Mouse (Mus musculus) hindbrain, embryonic 13.5 days (tissue): Measurements from ENCODE around the gene Ak8. TPM values are rescaled to one million over a fixed set of nuclear protein-coding genes. Genes with fewer than 3 reads are reported as not detected.

Source experiments
- ATAC-seq: fragments of 200-750 bp; cut with Nextera tagmentation; 2 replicates; pipeline ENCODE4 v1.8.0; 2017; ENCODE audit warnings: moderate TSS enrichment; ENCODE audit not compliant: low FRiP score
- H3K27ac ChIP-seq: fragments of 300-500 bp; sonication (generic); 2 replicates; pipeline ENCODE4 v1.5.1; 2015; ENCODE audit warnings: inconsistent platforms, mild to moderate bottlenecking, moderate library complexity
- H3K27me3 ChIP-seq: fragments of 300-500 bp; sonication (generic); 2 replicates; pipeline ENCODE4 v1.6.1; 2015; ENCODE audit warnings: mild to moderate bottlenecking, inconsistent platforms
- H3K36me3 ChIP-seq: fragments of 300-500 bp; sonication (generic); 2 replicates; pipeline ENCODE4 v1.6.1; 2015; ENCODE audit warnings: mild to moderate bottlenecking, inconsistent platforms
- H3K4me1 ChIP-seq: fragments of 300-500 bp; sonication (generic); replicated peaks from 2 replicates; pipeline ENCODE4 v1.6.1; 2015; ENCODE audit warnings: inconsistent platforms
- H3K4me2 ChIP-seq: fragments of 300-500 bp; sonication (generic); 2 replicates; pipeline ENCODE4 v1.6.1; 2015; ENCODE audit warnings: inconsistent platforms, mild to moderate bottlenecking, moderate library complexity
- H3K4me3 ChIP-seq: fragments of 300-500 bp; sonication (generic); 2 replicates; pipeline ENCODE4 v1.5.1; 2015; ENCODE audit warnings: mild to moderate bottlenecking, inconsistent platforms
- H3K9ac ChIP-seq: fragments of 300-500 bp; sonication (generic); 2 replicates; pipeline ENCODE4 v1.6.1; 2015; ENCODE audit warnings: mild to moderate bottlenecking, inconsistent platforms
- H3K9me3 ChIP-seq: fragments of 300-500 bp; sonication (generic); 2 replicates; pipeline ENCODE4 v1.6.1; 2016; ENCODE audit warnings: inconsistent platforms
- WGBS: fragments of 180-500 bp; shearing (Covaris S2); methylation state at CpG from one replicate; pipeline ENCODE4 v1.1.7; 2015; 5-methylcytosine and 5-hydroxymethylcytosine counted together
- polyA plus RNA-seq: library from polyadenylated mRNA; unstranded; fragments of >200 nt; fragmentation: Nextera tagmentation; extraction: Ambion mirVana; gene quantifications from 2 replicates; pipeline ENCODE4 v1.2.1, GENCODE M21; 2015

Gene Ak8
- polyA plus RNA-seq, result 1.9 and 2.3 TPM in 2 replicates

DNA sequence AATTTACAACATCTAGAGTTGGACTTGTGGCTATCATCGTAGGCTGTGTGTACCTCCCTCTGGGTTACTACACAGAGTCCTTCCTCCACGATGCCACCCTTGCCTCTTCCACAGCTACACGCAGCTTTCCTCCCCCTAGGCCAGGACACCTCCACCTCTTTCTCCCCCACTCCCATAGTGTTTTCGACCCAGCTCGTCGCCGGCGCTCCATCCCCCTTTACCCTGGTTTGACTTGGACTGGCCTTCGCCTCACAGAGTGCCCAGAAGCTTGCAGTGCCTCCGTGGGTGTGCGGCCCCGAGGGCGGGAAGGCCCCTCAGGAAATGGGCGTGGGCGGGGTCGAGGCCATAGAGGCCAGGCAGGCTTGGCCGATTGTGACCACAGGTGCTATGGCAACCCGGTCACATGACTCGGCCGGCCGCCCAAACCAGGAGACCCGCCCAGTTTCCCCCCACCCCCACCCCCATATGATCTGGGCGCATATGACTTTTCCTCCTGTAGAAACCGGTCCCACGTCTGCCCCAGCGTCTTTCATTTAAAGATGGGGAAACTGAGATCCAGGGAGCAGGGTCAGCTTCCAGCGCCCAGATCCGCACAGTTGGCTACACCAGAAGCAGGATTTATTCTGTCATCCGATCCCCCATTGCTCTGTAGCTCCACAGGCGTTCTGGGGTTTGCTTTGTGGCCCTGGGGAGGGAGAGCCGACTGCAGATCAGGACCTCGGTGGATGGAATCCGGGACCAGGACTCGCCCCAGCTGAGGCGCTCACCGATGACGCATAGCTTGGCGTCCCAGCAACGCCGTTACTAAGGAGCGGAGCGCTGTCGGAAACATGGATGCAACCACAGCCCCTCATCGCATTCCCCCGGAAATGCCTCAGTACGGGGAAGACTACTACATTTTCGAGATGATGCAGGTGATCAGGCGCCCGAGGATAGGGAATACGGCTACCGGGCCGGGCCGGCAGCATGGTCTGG, at the start of gene Ak8, which contains the start of gene Spaca9:
Gene Ak8 (plus strand): TSS at position 804 of the 975 bp plus-strand sequence.
Gene Spaca9 (minus strand): TSS at position 367 of the 975 bp plus-strand sequence.
- Histone ChIP-seq H3K27ac (peak within 1 kb of the TSS; percentile 74), H3K4me3 (peak within 1 kb of the TSS; percentile 65), H3K4me1 (peaks cover 22% of the 10 kb centered on the region), H3K4me2 (peak within 1 kb of the TSS; percentile 93), H3K36me3 (no peaks in the 10 kb centered on the region), H3K9ac (peak within 1 kb of the TSS; percentile 77), H3K9me3 (no peaks in the 10 kb centered on the region), H3K27me3 (peaks cover 23% of the 10 kb centered on the region)
- 1% methylated on average over 53 of the region's 53 CpGs for WGBS
- peak; percentile 89 for ATAC-seq

DNA sequence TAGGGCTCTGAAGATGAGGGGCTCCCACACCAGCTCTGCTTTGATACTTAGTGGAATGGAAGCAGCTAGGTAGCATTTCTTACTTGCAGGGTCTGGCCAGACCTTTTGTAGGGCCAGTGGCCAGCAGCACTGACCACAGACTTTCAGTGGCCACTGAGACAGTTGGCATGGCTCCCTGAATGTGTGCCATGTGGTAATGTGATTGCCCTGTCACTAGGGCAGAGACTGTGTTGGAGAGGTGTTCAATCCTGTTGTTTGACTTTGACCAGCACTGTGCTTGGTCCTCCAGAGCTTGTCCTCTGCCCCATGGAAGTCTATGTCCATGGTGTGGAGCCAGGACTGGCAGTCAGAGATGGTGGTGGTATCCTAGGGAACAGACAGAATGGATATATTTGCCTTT, 49.4 kb upstream of the Ak8 start:
- Histone ChIP-seq H3K36me3 (peaks cover 12% of the 10 kb centered on the region), H3K4me1 (0 out of 2 replicates have a peak, but pooled peaks cover 3% of the 10 kb centered on the region), H3K9ac (no peak overlapping the region), H3K4me2 (no peak overlapping the region), H3K4me3 (no peak overlapping the region), H3K27me3 (no peaks in the 10 kb centered on the region), H3K27ac (no peak overlapping the region), H3K9me3 (no peaks in the 10 kb centered on the region)
- no peak for ATAC-seq

GRCm38 (mm10) chr2:28653351-28653750, 46.6 kb upstream of the Ak8 start:
- H3K27ac ChIP-seq, result no peak overlapping the region
- no peak for ATAC-seq
- no peaks in the 10 kb centered on the region for H3K4me1 ChIP-seq
- no peak overlapping the region for H3K4me3 ChIP-seq
- H3K9me3 ChIP-seq, result no peaks in the 10 kb centered on the region
- no peaks in the 10 kb centered on the region for H3K27me3 ChIP-seq
- WGBS, result 97% methylated on average over 7 of the region's 7 CpGs
- peaks cover 32% of the 10 kb centered on the region for H3K36me3 ChIP-seq
- H3K9ac ChIP-seq, result no peak overlapping the region
- H3K4me2 ChIP-seq, result no peak overlapping the region

DNA sequence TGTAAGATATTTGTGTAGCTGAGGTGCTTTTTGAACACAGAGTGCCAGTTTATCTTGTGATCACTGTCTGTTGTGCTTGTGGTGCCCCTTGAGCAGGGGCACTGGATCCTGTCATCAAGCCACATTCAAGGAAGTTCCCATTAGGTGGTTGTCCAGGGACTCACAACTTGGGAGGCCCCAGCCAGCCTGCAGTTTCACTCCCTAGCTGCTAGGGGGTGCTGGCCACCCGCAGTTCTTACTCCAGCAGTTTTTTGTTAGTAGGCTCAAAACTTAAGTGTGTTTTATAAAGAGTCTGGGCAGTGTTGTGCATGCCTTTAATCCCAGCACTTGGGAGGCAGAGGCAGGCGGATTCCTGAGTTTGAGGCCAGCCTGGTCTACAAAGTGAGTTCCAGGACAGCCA, 45.7 kb upstream of the Ak8 start:
- Histone ChIP-seq H3K4me1 (no peaks in the 10 kb centered on the region), H3K27ac (no peak overlapping the region), H3K4me3 (no peak overlapping the region), H3K36me3 (peaks cover 41% of the 10 kb centered on the region), H3K9ac (no peak overlapping the region), H3K27me3 (no peaks in the 10 kb centered on the region), H3K4me2 (no peak overlapping the region), H3K9me3 (no peaks in the 10 kb centered on the region)
- no peak for ATAC-seq
- 63% methylated on average over 2 of the region's 2 CpGs for WGBS

GRCm38 (mm10) chr2:28656216-28656615, 43.7 kb upstream of the Ak8 start:
- H3K27ac ChIP-seq, result no peak overlapping the region
- no peak for ATAC-seq
- no peaks in the 10 kb centered on the region for H3K9me3 ChIP-seq
- H3K4me1 ChIP-seq, result no peaks in the 10 kb centered on the region
- 85% methylated on average over 8 of the region's 8 CpGs for WGBS
- H3K9ac ChIP-seq, result no peak overlapping the region
- no peaks in the 10 kb centered on the region for H3K27me3 ChIP-seq
- H3K4me3 ChIP-seq, result no peak overlapping the region
- H3K36me3 ChIP-seq, result peaks cover 60% of the 10 kb centered on the region
- H3K4me2 ChIP-seq, result no peak overlapping the region

- H3K36me3 ChIP-seq, result peaks cover 98% of the 10 kb centered on the region
- ATAC-seq, result no peak
- no peaks in the 10 kb centered on the region for H3K27me3 ChIP-seq
- H3K9me3 ChIP-seq, result no peaks in the 10 kb centered on the region
- no peak overlapping the region for H3K27ac ChIP-seq
- 94% methylated on average over 3 of the region's 3 CpGs for WGBS
- H3K4me3 ChIP-seq, result no peak overlapping the region
- H3K4me1 ChIP-seq, result no peaks in the 10 kb centered on the region
- H3K9ac ChIP-seq, result no peak overlapping the region
- no peak overlapping the region for H3K4me2 ChIP-seq
Observed at GRCm38 (mm10) chr2:28662891-28663290, 37.1 kb upstream of the Ak8 start.

- no peaks in the 10 kb centered on the region for H3K27me3 ChIP-seq
- WGBS, result 92% methylated on average over 3 of the region's 3 CpGs
- H3K9ac ChIP-seq, result no peak overlapping the region
- no peak overlapping the region for H3K4me2 ChIP-seq
- no peak overlapping the region for H3K4me3 ChIP-seq
- H3K9me3 ChIP-seq, result no peaks in the 10 kb centered on the region
- H3K27ac ChIP-seq, result no peak overlapping the region
- ATAC-seq, result no peak
- H3K36me3 ChIP-seq, result peaks cover 99% of the 10 kb centered on the region
- H3K4me1 ChIP-seq, result no peaks in the 10 kb centered on the region
Observed at GRCm38 (mm10) chr2:28665818-28666217, 34.1 kb upstream of the Ak8 start.

- Histone ChIP-seq H3K4me1 (no peaks in the 10 kb centered on the region), H3K9ac (no peak overlapping the region), H3K9me3 (no peaks in the 10 kb centered on the region), H3K27me3 (no peaks in the 10 kb centered on the region), H3K4me2 (no peak overlapping the region), H3K36me3 (peaks cover 97% of the 10 kb centered on the region), H3K27ac (no peak overlapping the region), H3K4me3 (no peak overlapping the region)
- no peak for ATAC-seq
- 94% methylated on average over 2 of the region's 2 CpGs for WGBS
Observed at GRCm38 (mm10) chr2:28671438-28671837, 28.5 kb upstream of the Ak8 start.

DNA sequence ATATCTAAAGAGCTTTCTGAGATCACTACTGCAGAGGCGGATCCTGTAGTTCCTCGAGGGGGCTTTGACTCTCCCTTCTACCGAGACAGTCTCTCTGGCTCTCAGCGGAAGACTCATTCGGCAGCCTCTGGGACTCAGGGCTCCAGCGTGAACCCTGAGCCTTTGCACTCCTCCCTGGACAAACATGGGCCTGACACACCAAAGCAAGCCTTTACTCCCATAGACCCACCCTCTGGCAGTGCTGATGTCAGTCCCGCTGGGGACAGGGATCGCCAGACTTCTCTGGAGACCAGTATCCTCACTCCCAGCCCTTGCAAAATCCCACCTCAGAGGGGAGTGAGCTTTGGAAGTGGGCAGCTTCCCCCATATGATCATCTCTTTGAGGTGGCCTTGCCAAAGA, 24.0 kb upstream of the Ak8 start:
- 94% methylated on average over 8 of the region's 8 CpGs for WGBS
- H3K4me1 ChIP-seq, result no peaks in the 10 kb centered on the region
- no peak for ATAC-seq

DNA sequence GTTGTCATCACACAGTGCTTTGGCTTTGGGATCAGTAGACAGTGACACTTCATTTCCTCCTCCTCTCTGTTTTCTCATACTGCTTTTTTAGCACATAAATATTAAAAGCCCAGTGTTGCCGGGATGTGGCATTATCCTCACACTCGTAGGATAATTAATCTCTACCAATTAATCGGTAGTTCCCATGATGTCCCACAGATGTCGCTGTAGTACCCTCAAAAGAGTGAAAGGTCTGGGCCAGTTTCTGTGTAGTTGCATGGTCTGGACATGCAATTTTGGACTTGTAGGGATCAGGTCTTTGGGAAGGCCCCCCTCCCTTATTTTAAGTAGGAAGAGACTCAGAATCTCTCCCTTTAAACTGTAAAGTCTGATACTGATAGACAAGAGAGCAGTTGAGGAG, 19.3 kb upstream of the Ak8 start:
- Histone ChIP-seq H3K9me3 (no peaks in the 10 kb centered on the region), H3K4me3 (no peak overlapping the region), H3K4me2 (no peak overlapping the region), H3K4me1 (0 out of 2 replicates have a peak, but pooled peaks cover 4% of the 10 kb centered on the region), H3K36me3 (peaks cover 97% of the 10 kb centered on the region), H3K9ac (no peak overlapping the region), H3K27me3 (no peaks in the 10 kb centered on the region), H3K27ac (no peak overlapping the region)
- WGBS, result 27% methylated on average over 4 of the region's 4 CpGs
- ATAC-seq, result no peak

More for the DNA sequence above, 24.0 kb upstream of the Ak8 start:
- Histone ChIP-seq H3K9ac (no peak overlapping the region), H3K27me3 (no peaks in the 10 kb centered on the region), H3K36me3 (peaks cover 94% of the 10 kb centered on the region), H3K9me3 (no peaks in the 10 kb centered on the region), H3K27ac (no peak overlapping the region), H3K4me2 (no peak overlapping the region), H3K4me3 (no peak overlapping the region)

DNA sequence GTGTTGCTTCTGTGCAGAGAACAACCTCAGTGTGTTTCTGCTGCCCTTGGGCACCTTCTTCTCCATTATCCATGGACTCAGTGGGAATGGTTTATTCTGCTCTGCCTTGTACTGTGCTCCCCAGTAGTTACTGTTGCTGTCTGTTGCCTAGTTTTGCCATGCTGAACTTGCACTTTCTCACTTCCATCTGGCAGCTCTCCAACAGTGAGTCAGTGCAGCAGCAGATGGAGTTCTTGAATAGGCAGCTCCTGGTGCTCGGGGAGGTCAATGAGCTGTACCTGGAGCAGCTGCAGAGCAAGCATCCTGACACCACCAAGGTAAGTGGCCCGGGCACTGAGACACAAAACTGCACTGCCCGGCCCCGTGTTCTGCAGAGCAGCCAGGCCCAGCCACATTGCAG, 18.2 kb upstream of the Ak8 start:
- H3K9me3 ChIP-seq, result no peaks in the 10 kb centered on the region
- 85% methylated on average over 4 of the region's 4 CpGs for WGBS
- no peak overlapping the region for H3K9ac ChIP-seq
- no peak overlapping the region for H3K27ac ChIP-seq
- no peak overlapping the region for H3K4me3 ChIP-seq
- no peaks in the 10 kb centered on the region for H3K27me3 ChIP-seq
- peaks cover 97% of the 10 kb centered on the region for H3K36me3 ChIP-seq
- 0 out of 2 replicates have a peak, but pooled peaks cover 4% of the 10 kb centered on the region for H3K4me1 ChIP-seq
- no peak for ATAC-seq
- no peak overlapping the region for H3K4me2 ChIP-seq

GRCm38 (mm10) chr2:28685895-28686294, 14.1 kb upstream of the Ak8 start:
- H3K4me3 ChIP-seq, result no peak overlapping the region
- H3K4me2 ChIP-seq, result no peak overlapping the region
- WGBS, result 92% methylated on average over 7 of the region's 7 CpGs
- H3K27me3 ChIP-seq, result no peaks in the 10 kb centered on the region
- peaks cover 4% of the 10 kb centered on the region; the same call in 1 of the 2 replicates for H3K4me1 ChIP-seq
- no peak overlapping the region for H3K27ac ChIP-seq
- no peak overlapping the region for H3K9ac ChIP-seq
- H3K9me3 ChIP-seq, result no peaks in the 10 kb centered on the region
- no peak for ATAC-seq
- peaks cover 87% of the 10 kb centered on the region for H3K36me3 ChIP-seq

GRCm38 (mm10) chr2:28688431-28688830, 11.5 kb upstream of the Ak8 start:
- 52% methylated on average over 3 of the region's 3 CpGs for WGBS
- H3K9ac ChIP-seq, result no peak overlapping the region
- ATAC-seq, result no peak
- no peak overlapping the region for H3K4me3 ChIP-seq
- no peaks in the 10 kb centered on the region; the same call in 1 of the 2 replicates for H3K4me1 ChIP-seq
- H3K9me3 ChIP-seq, result no peaks in the 10 kb centered on the region
- H3K27ac ChIP-seq, result no peak overlapping the region
- H3K4me2 ChIP-seq, result no peak overlapping the region
- H3K27me3 ChIP-seq, result no peaks in the 10 kb centered on the region
- H3K36me3 ChIP-seq, result peaks cover 65% of the 10 kb centered on the region
